Mouse (Mus musculus) CH12.LX (cell line): ENCODE data around the gene Pou2f3. TPM values are rescaled to one million over a fixed set of nuclear protein-coding genes. Genes with fewer than 3 reads are reported as not detected.

Experiments
- DNase-seq: peaks from one replicate; pipeline ENCODE4 v3.0.0-alpha.2; 2013; ENCODE audit errors: extremely low read depth
- H3K27ac ChIP-seq: 2 replicates; pipeline ENCODE4 v1.5.1; 2012; ENCODE audit warnings: low read depth, mild to moderate bottlenecking, control low read depth, moderate library complexity; ENCODE audit not compliant: insufficient read depth
- H3K27me3 ChIP-seq: replicated peaks from 2 replicates; pipeline ENCODE3; 2012; ENCODE audit warnings: inconsistent platforms
- H3K36me3 ChIP-seq, 2 experiments: replicated peaks in 1 of 2; 2 replicates each; pipeline versions ENCODE3 to v1.6.1; 2012; ENCODE audit warnings: inconsistent platforms in 1 of 2, low read length in 1 of 2, mild to moderate bottlenecking in 1 of 2, mixed read lengths in 1 of 2, moderate library complexity in 1 of 2; ENCODE audit not compliant: control insufficient read depth in 1 of 2, insufficient read depth in 1 of 2
- H3K4me1 ChIP-seq, 2 experiments: 2 replicates each; pipeline ENCODE4 v1.6.1; 2012; ENCODE audit warnings: inconsistent platforms in 1 of 2, moderate library complexity in 1 of 2; ENCODE audit not compliant: insufficient read depth in 2 of 2, control insufficient read depth in 1 of 2
- H3K4me2 ChIP-seq: 2 replicates; pipeline ENCODE4 v1.6.1; 2012; ENCODE audit warnings: low read depth, mild to moderate bottlenecking, control low read depth; ENCODE audit not compliant: poor library complexity, insufficient read depth, severe bottlenecking
- H3K4me3 ChIP-seq, 3 experiments: fragments of 150-350 bp in 1 of 3; sonication (generic) in 1 of 3; replicated peaks in 1 of 3; 2 replicates each; pipeline versions ENCODE3 to v1.5.1; 2011 to 2012; ENCODE audit warnings: low read depth in 2 of 3, low read length in 2 of 3, mild to moderate bottlenecking in 2 of 3, moderate library complexity in 2 of 3, control low read depth in 1 of 3, improper control_type of control experiment in 1 of 3, inconsistent platforms in 1 of 3, mixed read lengths in 1 of 3; ENCODE audit not compliant: poor library complexity in 1 of 3
- H3K79me2 ChIP-seq: replicated peaks from 2 replicates; pipeline ENCODE4 v1.6.1; 2012; ENCODE audit warnings: mild to moderate bottlenecking, moderate library complexity; ENCODE audit not compliant: control insufficient read depth, poor library complexity, insufficient read depth, severe bottlenecking; ENCODE audit errors: extremely low read depth
- H3K9ac ChIP-seq: 2 replicates; pipeline ENCODE4 v1.6.1; 2012; ENCODE audit warnings: low read depth, mild to moderate bottlenecking, control low read depth, moderate library complexity; ENCODE audit not compliant: insufficient read depth
- H3K9me3 ChIP-seq: replicated peaks from 2 replicates; pipeline ENCODE3; 2012; ENCODE audit warnings: low read length, inconsistent platforms, mixed read lengths
- BHLHE40 ChIP-seq: IDR thresholded peaks from 2 replicates; pipeline ENCODE4 v1.6.1; 2011; ENCODE audit warnings: mild to moderate bottlenecking, low read depth, low read length, improper control_type of control experiment
- CHD1 ChIP-seq: IDR thresholded peaks from 2 replicates; pipeline ENCODE4 v1.6.1; 2012; ENCODE audit warnings: low read depth, low read length, improper control_type of control experiment, inconsistent platforms
- EP300 ChIP-seq: IDR thresholded peaks from 2 replicates; pipeline ENCODE4 v1.6.1; 2011; ENCODE audit warnings: low read length, improper control_type of control experiment
- ETS1 ChIP-seq: conservative IDR thresholded peaks from 2 replicates; pipeline ENCODE4 v1.6.1; 2012; ENCODE audit warnings: low read depth, mild to moderate bottlenecking, inconsistent platforms, low read length, improper control_type of control experiment, moderate library complexity
- GABPA ChIP-seq: IDR thresholded peaks from 2 replicates; pipeline ENCODE4 v1.6.1; 2012; ENCODE audit warnings: low read depth, low read length, improper control_type of control experiment, inconsistent platforms; ENCODE audit not compliant: insufficient replicate concordance
- HCFC1 ChIP-seq: IDR thresholded peaks from 2 replicates; pipeline ENCODE4 v1.6.1; 2012; ENCODE audit warnings: low read depth, mild to moderate bottlenecking, inconsistent platforms, low read length, improper control_type of control experiment
- MAFK ChIP-seq: IDR thresholded peaks from 2 replicates; pipeline ENCODE4 v1.6.1; 2011; ENCODE audit warnings: low read length, improper control_type of control experiment; ENCODE audit not compliant: insufficient replicate concordance
- MEF2A ChIP-seq: IDR thresholded peaks from 2 replicates; pipeline ENCODE4 v1.6.1; 2014; ENCODE audit warnings: low read depth, mild to moderate bottlenecking, inconsistent platforms, low read length, improper control_type of control experiment, borderline replicate concordance
- MYC ChIP-seq: IDR thresholded peaks from 2 replicates; pipeline ENCODE4 v1.6.1; 2011; ENCODE audit warnings: low read depth, mild to moderate bottlenecking, improper control_type of control experiment, low read length
- RAD21 ChIP-seq: IDR thresholded peaks from 2 replicates; pipeline ENCODE4 v1.6.1; 2011; ENCODE audit warnings: low read depth, mild to moderate bottlenecking, low read length, improper control_type of control experiment, moderate library complexity
- SIN3A ChIP-seq: IDR thresholded peaks from 2 replicates; pipeline ENCODE4 v1.6.1; 2012; ENCODE audit warnings: low read length, improper control_type of control experiment, inconsistent platforms
- USF2 ChIP-seq: conservative IDR thresholded peaks from 2 replicates; pipeline ENCODE4 v1.6.1; 2011; ENCODE audit warnings: low read depth, low read length, improper control_type of control experiment
- ZKSCAN1 ChIP-seq: IDR thresholded peaks from 2 replicates; pipeline ENCODE4 v1.6.1; 2012; ENCODE audit warnings: low read depth, inconsistent platforms, low read length, improper control_type of control experiment, borderline replicate concordance
- ZMIZ1 ChIP-seq: IDR thresholded peaks from 2 replicates; pipeline ENCODE4 v1.6.1; 2012; ENCODE audit warnings: low read depth, mild to moderate bottlenecking, inconsistent platforms, low read length, improper control_type of control experiment
- ZNF384 ChIP-seq: IDR thresholded peaks from 2 replicates; pipeline ENCODE4 v1.6.1; 2012; ENCODE audit warnings: low read depth, low read length, improper control_type of control experiment, inconsistent platforms
- dilution Hi-C: fragments of 300-500 bp; cut with MboI; formaldehyde crosslinking; loops from 2 replicates; pipeline ENCODE4 v1.14.3; 2020; ENCODE audit warnings: low sequenced_read_pairs; ENCODE audit not compliant: extremely low pct_unique_long_range_greater_than_20kb, extremely low pct_ligation_motif_present
- in situ Hi-C: fragments of 300-500 bp; cut with MboI; formaldehyde crosslinking; loops from 3 replicates; pipeline ENCODE4 v1.14.3; 2019; ENCODE audit warnings: low sequenced_read_pairs, low pct_ligation_motif_present, low pct_unique_long_range_greater_than_20kb, mixed read lengths
- polyA plus RNA-seq: library from polyadenylated mRNA; unstranded; fragments of >175 nt; gene quantifications from 2 replicates; pipeline ENCODE4 v1.2.1, GENCODE M21; 2012; ENCODE audit warnings: low read depth; ENCODE audit not compliant: insufficient read length
- total RNA-seq, 2 experiments: library from RNA; depleted of rRNA; stranded (reverse); fragments of 300-350 nt in 1 of 2; fragments of >200 nt in 1 of 2; gene quantifications; 2 replicates each; pipeline ENCODE4 v1.2.3; 2012 to 2014

Pou2f3 gene
- total and polyA plus RNA-seq, 3 experiments, result 0.21 to 0.49 TPM; not detected in 1

DNA sequence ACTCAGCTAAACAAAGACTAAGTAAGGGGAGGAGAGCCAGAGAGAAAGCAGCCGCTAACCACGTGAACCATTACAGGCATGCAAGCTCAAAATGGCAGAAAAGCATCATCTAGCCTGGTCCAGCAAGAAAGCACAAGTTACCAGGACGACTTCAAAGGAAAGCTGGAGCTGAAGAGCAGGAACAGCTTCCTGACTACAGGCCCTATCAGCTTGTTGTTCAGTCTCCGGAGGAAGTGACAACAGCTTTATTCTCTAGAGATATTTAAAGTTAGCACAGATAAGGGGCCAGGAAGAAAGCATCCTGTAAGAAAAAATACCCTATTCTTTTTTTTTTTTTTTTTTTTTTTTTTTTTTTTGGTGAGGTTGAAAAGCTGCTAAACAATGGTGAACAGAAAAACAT lies 111.2 kb downstream of the Pou2f3 start:
- dilution Hi-C loops, result no loop called here
- H3K36me3 ChIP-seq, result peaks cover 0 to 13% of the 10 kb centered on the region in 2 experiments
- H3K4me1 ChIP-seq, result peaks cover 9 to 53% of the 10 kb centered on the region in 2 experiments
- H3K9me3 ChIP-seq, result peaks cover 7% of the 10 kb centered on the region
- in situ Hi-C loops, result no loop called here
- H3K27me3 ChIP-seq, result no peaks in the 10 kb centered on the region
- TF ChIP-seq ZNF384 (peak; percentile 64), RAD21 (no peak)
- peaks cover 29% of the 10 kb centered on the region for H3K79me2 ChIP-seq
- no peak overlapping the region for H3K4me3 ChIP-seq
- no peak for DNase-seq
- no peak overlapping the region for H3K27ac ChIP-seq
- no peak overlapping the region for H3K9ac ChIP-seq
- no peak overlapping the region for H3K4me2 ChIP-seq

DNA sequence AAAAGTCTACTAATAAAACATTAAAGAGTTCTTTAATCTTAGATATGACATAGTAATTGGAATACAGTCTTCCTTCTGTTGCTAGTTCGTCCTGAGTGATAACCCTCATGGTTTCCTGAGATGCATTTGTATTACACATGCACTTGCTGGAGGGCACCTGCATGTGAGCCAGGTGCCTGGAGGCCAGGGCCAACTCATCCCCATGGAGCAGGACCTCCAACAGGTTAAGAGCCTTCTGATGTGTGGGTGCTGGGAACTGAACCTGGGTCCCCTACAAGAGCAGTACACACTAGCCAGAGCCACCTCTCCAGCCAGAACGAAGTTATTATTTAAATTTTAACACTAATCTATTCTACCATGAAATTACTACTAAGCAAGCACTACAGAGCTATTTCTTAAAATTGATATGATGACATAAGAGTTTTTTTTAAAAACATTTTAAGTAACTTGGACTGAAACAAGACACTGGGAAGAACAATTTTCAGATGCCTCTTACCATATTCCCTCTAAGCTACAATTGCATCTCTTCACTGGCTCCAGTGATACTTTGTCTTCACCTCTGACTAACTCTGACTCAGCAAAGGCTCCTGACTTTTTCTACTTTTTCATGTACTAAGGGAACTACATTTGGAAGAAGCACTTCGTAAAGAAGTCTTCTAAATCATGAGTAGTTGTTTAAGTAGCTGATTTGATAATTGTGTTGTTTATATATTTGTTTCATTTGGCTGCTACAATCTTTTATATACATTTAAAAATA lies 112.2 kb downstream of the Pou2f3 start:
- peaks cover 6 to 45% of the 10 kb centered on the region in 2 experiments for H3K4me1 ChIP-seq
- no peak overlapping the region for H3K4me3 ChIP-seq
- dilution Hi-C loops, result no loop called here
- H3K36me3 ChIP-seq, result peaks cover 0 to 13% of the 10 kb centered on the region in 2 experiments
- H3K9me3 ChIP-seq, result peaks cover 7% of the 10 kb centered on the region
- H3K27ac ChIP-seq, result no peak overlapping the region
- in situ Hi-C loops, result no loop called here
- H3K79me2 ChIP-seq, result peaks cover 24% of the 10 kb centered on the region
- H3K27me3 ChIP-seq, result no peaks in the 10 kb centered on the region
- no peak for DNase-seq
- TF ChIP-seq ZMIZ1 (no peak), SIN3A (no peak), CHD1 (no peak), ZKSCAN1 (no peak), MAFK (no peak), USF2 (no peak), ETS1 (no peak), GABPA (no peak), HCFC1 (no peak), MYC (no peak)
- TF ChIP-seq, all 38 proteins: peak for 0
- no peak overlapping the region for H3K9ac ChIP-seq
- no peak overlapping the region for H3K4me2 ChIP-seq

DNA sequence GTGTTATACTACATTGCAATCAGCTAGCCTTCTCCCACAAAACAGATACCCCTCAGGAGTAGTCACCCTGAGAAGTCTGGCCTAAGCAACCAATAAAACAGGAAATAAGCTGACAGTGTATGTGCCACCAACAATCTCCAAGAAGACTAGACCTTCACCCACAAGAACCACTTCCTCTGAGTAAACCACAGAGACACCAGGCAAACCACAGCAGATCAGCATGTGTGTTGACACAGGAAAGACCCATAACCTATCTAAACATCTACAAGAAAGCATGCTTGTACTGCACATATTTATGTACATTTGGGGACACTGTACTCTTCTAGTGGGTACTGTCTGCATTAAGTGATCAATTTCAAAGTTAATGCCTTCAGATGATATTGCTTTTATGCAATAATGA lies 113.8 kb downstream of the Pou2f3 start:
- dilution Hi-C loops, result no loop called here
- TF ChIP-seq EP300, result peak; percentile 60; the same call in 1 of the 2 replicates
- TF ChIP-seq MEF2A, result no peak; the same call in 1 of the 2 replicates
- peak; percentile 72 for TF ChIP-seq MAFK
- TF ChIP-seq BHLHE40, result peak; percentile 41; the same call in 1 of the 2 replicates
- TF ChIP-seq ETS1, result 0 out of 2 replicates have a peak, but pooled peaks have one; percentile 12
- in situ Hi-C loops, result no loop called here

More for the DNA sequence above, 113.8 kb downstream of the Pou2f3 start:
- no peak overlapping the region for H3K4me3 ChIP-seq
- H3K36me3 ChIP-seq, result peaks cover 0 to 17% of the 10 kb centered on the region in 2 experiments
- DNase-seq, result peak; percentile 59
- H3K4me1 ChIP-seq, result peaks cover 4 to 38% of the 10 kb centered on the region in 2 experiments; a peak in 3 of 4 replicates
- H3K27ac ChIP-seq, result no peak overlapping the region
- H3K79me2 ChIP-seq, result peaks cover 14% of the 10 kb centered on the region
- no peak overlapping the region for H3K4me2 ChIP-seq
- H3K9me3 ChIP-seq, result peaks cover 7% of the 10 kb centered on the region
- H3K9ac ChIP-seq, result no peak overlapping the region
- no peaks in the 10 kb centered on the region for H3K27me3 ChIP-seq
